Mouse (Mus musculus) induced T-regulatory cell, adult 2 months (primary cell): ENCODE results near the gene Cdkl4.

ENCODE experiments used
- DNase-seq: peaks from one replicate; pipeline ENCODE4 v3.0.0-alpha.2; 2012; ENCODE audit warnings: low read depth

Gene Cdkl4

DNA sequence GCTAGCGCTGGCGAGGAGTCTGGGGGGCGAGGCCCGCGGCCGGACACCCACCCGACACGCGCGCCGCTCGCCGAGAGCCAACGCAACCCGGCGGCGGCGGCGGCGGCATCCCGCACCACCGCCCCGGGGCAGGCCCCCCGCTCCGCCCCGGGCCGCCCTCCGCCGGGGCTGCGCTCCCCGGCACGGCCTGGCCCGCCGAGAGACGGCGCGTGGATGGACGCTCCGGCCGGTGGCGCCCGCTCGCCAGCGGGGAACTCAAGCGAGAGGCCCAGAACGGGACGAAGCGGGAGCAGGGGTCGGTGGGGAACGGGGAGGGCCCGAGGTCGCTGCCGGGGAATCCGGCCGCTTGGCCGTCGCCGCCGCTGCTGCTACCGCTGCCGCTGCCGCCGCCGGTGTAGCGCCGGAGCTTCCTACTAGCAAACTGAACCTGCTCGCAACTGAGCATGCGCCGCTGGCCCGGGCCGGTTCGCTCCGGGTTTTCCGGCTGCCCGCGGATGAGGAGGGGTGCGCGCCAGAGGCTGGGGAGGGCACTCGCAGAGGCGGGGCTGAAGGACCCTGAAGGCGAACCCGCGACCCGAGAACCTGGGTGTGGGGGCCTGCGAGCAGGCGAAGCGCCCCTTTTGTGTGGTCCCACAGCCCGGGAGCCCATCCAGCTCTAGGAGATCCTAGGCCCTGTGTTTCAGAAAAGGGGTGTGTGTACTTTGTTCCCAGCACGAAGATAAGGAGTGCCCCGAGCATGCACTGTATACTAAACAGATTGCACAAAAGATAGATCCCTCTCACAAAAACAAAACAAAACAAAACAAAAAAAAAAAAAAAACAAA is 97.4 kb downstream of the Cdkl4 start, which contains the start of gene Sos1:
Gene Sos1 (minus strand): TSS at position 423 of the 824 bp plus-strand sequence.
- DNase-seq, result peak; percentile 96

DNA sequence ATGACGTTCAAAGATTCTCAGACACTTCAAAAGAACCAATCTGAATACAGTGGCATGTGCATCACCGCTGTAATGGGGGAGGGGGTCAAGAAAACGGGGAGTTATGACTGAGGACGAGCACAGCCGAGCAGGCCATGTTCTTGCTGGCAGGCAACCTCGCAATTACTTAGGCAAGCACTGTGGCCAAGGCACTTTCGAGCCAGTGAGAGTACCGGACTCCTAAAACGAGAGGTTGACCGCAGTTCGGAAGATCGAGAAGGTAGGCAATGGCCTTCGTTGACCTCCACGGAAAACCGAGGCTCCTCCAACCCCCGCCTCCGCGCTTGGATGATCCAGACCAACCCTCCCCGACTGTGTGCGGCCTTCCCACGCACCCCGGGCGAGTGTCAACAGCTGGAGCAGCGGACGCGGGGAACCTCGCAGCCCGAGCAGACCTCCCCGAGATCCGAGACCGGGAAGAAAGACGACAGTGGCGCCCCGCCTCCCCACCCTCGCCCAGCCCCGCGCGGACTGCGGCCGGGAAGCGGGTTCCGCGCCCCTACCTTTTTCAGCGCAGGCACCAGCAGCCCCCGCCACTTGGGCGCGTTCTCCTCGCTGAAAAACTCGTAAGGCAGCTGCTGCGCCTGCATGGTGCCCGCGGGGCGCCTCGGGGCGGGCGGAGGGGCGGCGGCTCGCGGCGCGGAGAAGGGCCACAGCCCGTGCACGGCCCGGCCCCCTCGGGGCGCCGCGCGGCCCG is 98.2 kb downstream of the Cdkl4 start:
- peak; percentile 77 for DNase-seq

DNA sequence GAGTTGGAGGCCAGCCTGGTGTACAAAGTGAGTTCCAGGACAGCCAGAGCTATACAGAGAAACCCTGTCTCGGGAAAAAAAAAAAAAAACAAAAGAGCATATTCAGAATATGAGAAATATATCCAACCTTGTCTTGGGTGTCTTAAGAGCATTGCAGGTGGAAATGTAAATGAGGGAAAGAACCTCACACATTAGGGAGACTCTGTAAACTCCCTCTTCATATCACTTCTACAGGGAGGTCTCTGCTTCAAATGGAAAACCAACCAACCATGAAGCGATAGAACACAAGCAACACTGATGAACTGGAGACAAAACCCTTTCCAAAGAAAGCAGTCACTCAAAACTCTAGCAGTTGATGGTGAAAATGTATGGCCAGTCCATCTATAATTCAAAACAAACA is 99.9 kb downstream of the Cdkl4 start:
- DNase-seq, result no peak

DNA sequence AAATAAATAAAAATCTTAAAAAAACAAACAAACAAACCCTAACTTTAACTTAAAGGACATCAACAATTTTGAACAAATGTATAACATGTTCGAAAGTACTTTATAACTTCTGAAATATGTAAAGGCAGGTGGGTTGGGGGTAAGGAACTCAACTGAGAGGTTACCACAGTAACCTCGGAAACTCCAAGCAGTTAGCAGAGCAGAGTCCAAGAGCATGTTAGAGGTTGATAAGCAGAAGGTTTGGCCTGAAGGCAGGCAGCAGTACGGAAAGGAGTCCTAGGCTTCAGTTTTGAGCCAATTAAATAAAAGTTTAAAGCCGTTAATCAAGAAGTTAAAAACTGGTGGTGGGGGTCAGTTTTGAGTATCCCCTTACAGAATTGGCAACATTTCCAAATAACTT is 101.1 kb downstream of the Cdkl4 start:
- DNase-seq, result no peak
